Mouse (Mus musculus): ENCODE results near the gene Nthl1.

Gene Nthl1

GRCm38 (mm10) chr17:24632167-24632812, at the start of gene Nthl1, which contains the start of gene Tsc2:
Gene Nthl1, plus strand, starts transcription at chr17:24632680.
Gene Tsc2, minus strand, starts transcription at chr17:24632630.
- peak; percentile 81 for DNase-seq (ENCODE audit: low spot score)

- DNase-seq (ENCODE audit: low spot score): no peak
These were observed 48.6 kb upstream of the Nthl1 start for GRCm38 (mm10) chr17:24583599-24584460.

DNA sequence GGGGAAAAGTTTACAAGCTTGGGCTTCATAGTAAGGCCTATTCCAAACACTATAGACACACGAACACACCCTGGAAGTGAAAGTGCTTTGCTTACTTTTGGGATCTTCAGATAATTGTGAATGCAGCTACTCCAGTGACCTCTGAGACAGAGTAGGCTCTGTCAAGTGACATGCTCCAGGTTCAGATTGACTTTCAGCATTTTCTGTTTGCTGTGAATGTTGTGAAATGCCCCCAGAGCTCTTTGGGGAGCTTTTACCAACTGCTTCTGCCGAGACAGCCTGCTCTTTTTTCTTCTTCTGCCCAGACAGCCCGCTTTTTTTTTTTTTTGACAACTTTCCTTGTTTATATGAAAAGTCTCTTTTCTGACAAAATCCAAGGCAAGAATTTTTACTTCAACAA, 48.0 kb upstream of the Nthl1 start:
- DNase-seq (ENCODE audit: low spot score): no peak

- no peak for DNase-seq (ENCODE audit: low spot score)
These were observed 45.9 kb upstream of the Nthl1 start for GRCm38 (mm10) chr17:24586532-24586931.

- DNase-seq (ENCODE audit: low spot score): no peak
These were observed 41.5 kb upstream of the Nthl1 start for GRCm38 (mm10) chr17:24590943-24591342.

- no peak for DNase-seq (ENCODE audit: low spot score)
These were observed 40.8 kb upstream of the Nthl1 start for GRCm38 (mm10) chr17:24591695-24592094.

DNA sequence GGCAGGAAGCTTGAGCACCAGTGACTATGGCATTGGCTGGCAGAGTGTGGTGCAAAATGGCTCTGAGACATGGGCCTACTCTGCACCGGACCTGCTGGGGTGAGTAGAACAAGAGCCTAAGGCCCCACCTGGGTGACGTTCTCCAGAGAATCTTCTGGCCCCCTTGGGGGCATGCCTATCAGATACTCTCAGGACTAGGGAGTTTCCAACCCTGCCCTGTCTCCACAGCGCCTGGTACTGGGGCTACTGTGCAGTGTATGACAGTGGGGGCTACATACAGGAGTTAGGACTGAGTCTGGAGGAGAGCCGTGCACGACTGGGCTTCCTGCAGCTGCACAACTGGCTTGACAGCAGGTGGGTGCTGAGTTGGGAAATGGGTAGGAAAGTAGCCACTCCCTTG, 39.2 kb upstream of the Nthl1 start:
- DNase-seq (ENCODE audit: low spot score): no peak

DNA sequence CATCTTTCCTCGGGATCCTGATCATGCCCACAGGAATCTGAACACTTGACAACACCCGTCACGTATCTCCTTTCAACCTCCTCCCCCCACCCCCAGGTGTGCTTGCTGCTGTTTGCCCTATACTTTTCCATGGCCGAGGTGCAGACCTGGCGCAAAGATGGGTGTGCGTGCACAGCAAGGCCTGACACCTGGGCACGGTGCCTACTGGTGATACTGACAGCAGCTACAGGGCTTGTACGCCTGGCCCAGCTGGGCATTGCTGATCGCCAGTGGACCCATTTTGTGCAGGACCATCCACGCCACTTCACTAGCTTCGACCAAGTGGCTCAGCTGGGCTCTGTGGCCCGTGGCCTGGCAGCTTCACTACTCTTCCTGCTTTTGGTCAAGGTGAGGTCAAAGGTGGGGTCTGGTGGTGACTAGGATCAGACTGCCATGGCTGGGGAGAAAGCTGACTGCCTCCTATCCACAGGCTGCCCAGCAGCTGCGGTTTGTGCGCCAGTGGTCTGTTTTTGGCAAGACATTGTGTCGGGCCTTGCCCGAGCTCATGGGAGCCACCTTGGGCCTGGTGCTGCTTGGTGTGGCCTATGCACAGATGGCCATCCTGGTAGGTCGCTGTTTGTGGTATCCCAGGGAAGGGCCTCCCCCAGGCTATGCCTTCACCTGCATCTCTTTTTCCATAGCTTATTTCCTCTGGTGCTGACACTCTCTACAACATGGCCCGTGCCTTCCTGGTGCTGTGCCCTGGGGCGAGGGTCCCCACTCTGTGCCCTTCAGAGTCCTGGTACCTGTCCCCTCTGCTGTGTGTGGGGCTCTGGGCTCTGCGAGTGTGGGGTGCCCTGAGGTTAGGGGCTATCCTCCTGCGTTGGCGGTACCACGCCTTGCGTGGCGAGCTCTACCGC, 38.2 kb upstream of the Nthl1 start:
- no peak for DNase-seq (ENCODE audit: low spot score)

DNA sequence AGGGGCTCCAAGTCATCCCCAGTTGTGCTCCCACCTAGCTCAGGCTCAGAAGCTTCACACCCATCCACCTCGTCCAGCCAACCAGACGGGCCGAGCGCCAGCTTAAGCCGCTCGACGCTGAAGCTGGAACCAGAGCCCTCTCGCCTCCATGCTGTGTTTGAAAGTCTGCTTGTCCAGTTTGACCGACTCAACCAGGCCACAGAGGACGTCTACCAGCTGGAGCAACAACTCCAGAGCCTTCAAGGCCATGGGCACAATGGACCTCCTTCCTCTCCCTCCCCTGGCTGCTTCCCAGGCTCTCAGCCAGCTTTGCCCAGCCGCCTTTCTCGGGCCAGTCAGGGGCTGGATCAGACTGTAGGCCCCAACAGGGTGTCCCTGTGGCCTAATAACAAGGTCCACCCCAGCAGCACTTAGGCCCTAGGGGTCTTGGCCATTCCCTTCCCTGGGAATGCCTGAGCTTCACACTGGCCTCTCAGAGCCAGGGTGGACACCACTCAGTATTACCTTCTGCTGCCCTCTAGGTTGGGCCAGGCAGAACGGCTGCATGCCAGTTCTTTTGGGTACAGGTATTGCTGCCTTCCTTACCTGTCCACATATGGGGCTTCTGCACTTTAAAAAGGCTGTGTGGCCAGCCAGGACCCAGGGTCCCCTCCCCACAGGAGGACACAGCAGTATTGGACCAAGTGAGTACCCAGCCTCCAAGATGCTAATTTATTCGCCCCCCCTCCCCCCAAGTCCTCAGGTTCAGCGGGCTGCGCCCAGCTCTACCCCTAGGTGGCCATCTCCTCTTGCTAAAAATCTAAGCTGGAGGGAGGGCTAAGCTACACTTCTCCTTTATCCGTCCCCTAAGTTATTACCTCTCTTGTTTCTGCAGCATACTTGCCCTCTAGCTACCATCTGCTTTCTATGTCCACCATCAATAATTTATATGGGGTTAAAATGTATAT, 37.1 kb upstream of the Nthl1 start:
- no peak for DNase-seq (ENCODE audit: low spot score)

GRCm38 (mm10) chr17:24596073-24596466, 36.4 kb upstream of the Nthl1 start:
- DNase-seq (ENCODE audit: low spot score): no peak

DNA sequence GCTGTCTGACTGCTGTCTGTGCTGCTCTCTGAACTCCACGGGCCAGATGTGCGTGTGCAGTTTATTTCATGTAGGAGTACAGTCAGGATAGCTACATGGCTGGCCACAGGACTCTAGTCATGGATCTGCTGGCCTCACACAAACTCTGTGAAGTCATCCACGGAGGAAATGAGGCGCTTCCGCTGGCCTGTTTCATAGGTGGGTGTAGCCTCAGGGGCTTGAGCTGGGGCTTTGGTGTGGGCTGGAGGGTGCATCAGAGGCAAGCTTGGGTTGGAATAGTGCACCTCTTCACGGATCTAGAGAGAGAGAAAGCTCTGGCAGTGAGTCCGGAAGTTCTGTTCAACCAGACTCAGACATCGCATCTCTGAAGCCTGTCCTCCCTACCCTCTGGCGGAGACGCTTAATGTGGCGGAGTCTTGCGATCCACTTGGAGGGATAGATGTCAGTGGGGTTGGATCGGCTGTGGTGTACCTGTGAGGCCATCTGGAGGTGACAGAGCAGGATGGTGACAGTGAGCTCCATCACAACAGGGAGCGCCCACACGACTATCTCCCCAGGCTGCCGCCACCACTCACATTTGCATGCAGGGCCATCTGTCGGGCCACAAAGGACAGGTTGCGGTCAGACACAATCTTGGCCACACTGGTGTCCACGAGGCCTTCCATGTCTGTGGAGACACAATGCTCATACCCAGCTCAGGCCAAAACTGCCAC, 35.9 kb upstream of the Nthl1 start:
- no peak for DNase-seq (ENCODE audit: low spot score)

DNA sequence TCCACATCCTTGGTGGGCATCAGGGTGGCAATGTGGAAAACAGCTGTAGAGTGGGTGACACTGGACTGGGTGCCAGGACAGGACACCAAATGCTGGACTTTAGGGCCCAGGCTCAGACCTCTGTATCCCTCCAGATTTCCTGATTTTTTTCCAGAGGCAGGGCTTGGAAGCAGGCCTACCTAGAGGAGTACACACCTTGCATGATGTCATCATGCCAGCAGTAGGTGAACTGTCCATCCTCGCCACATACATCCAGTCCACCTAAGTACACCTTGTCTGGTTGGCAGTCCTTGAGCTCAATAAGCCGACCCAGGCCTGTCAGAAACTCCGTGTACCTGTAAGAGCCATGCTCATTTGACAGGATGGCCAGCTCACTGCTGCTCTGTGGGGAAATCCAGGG, 34.5 kb upstream of the Nthl1 start:
- no peak for DNase-seq (ENCODE audit: low spot score)

DNA sequence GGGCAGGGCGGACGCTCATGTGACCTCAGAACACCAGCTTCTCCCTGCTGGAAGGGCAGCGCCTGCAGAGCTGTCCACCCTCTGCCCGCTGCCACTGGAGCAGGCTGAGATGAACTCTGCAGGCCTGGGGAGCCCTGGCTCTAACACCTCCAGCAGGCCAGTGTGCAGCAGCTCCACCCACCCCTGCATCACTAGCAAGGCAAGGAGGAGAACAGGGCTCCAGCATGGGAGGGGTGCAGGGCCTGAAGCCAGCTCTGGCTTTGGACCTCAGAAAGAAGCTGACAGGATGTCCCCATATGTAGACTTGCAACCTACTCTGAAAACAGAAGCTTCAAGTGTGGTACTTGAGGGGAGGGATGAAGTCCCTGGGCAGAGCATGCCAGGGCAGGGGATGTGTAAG, 32.0 kb upstream of the Nthl1 start:
- DNase-seq (ENCODE audit: low spot score): no peak

DNA sequence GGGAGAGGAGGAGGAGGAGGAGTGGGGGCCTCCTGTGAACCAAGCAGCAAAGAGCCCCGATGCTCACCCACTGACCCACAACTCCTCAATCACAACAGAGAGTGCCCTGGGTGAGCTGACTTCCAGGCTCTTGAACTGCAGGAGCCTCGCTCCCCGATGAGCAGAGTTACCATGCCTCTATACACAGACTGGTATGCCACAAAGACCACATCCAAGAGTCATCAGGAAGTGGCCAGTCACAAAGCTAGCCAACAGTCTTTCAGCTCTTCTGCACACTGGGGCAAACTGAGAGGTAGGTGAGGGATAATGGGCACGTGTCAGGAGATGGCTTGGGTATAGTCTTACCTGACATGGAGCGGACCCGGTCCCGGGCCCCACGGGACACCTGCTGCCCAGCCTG, 28.5 kb upstream of the Nthl1 start:
- DNase-seq (ENCODE audit: low spot score): no peak

GRCm38 (mm10) chr17:24604557-24604956, 27.9 kb upstream of the Nthl1 start:
- DNase-seq (ENCODE audit: low spot score): no peak

DNA sequence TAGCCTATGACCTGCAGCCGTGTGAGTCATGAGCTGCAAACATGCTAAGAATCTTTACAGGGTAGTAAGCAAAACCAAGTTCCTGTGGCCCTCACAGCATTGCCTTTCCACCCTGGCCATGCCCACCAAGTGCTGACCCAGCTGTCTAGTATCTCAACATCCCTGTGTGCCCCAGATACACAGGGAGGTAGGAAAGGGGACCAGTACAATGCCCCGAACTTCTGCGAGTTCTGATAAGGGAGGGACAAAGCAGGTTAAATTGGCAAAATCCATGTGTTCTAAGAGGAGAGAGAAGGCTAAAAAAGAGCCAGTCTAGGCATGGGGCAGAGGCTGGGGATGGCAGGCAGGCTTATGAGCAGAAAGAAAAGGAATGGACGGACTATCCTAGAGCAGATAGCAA, 24.1 kb upstream of the Nthl1 start:
- DNase-seq (ENCODE audit: low spot score): no peak

DNA sequence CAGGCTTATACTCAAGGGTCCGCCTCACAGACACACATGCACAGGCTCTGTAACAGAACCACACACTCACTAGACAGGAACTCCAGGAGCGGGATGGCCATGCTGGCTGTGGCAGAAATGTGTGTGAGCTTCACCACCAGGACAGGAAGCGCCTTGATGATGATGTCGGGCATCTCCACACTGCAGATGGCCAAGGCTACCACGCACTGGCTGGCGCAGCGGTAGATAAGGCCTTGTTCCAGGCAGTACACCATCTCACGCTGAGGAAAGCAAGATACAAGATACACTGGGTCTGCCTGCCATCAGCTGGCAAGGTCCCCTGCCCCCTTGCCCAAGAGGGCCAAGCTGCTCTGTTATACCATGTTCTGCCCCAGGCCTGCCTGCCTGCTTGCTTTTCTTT, 23.6 kb upstream of the Nthl1 start:
- no peak for DNase-seq (ENCODE audit: low spot score)

DNA sequence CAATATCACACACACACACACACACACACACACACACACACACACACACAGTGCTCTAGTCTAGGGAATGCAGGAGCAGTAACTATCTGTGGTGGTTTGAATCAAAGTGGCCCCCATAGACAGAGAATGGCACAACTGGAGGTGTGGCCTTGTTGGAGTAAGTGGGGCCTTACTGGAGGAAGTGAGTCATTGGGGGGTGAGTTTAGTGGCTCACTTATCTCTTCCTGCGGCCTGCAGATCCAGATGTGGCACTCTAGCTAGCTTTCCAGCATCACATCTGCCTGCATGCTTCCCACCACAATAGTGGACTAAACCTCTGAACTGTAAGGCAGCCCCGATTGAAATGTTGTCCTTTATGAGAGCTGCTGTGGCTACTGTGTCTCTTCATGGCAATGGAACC, 21.8 kb upstream of the Nthl1 start:
- no peak for DNase-seq (ENCODE audit: low spot score)

- DNase-seq (ENCODE audit: low spot score): no peak
These were observed 14.8 kb upstream of the Nthl1 start for GRCm38 (mm10) chr17:24617561-24618194.

DNA sequence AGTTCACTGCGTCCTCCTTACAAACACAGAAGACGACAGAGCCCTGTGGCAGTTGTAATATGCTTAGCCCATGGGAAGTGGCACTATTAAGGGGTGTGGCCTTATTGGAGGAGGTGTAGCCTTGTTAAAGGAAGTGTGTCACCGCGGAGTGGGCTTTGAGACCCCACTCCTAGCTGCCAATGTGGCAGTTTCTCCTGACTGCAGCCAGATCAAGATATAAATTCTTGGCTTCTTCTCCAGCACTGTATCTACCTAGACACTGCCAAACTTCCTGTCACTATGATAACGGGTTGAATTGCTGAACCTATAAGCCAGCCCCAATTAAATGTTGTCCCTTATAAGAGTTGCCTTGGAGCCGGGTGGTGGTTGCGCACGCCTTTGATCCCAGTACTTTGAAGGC, 7.0 kb upstream of the Nthl1 start:
- DNase-seq (ENCODE audit: low spot score): no peak

Measured in urinary bladder, postnatal 14 days (tissue).